Mouse (Mus musculus) limb, embryonic 14.5 days (tissue): ENCODE measurements at regions not wholly inside any gene's neighbourhood (a gene's known extent, or its start where the extent isn't known, plus 50 kb on each side); places are given as distances from the start of the nearest gene placed in this dataset.

Experiments used
- ATAC-seq: fragments of 200-750 bp; cut with Nextera tagmentation; 2 replicates; pipeline ENCODE4 v1.8.0; 2017; ENCODE audit warnings: low read depth, moderate number of reproducible peaks, moderate TSS enrichment; ENCODE audit not compliant: low FRiP score
- DNase-seq: peaks from one replicate; pipeline ENCODE4 v3.0.0-alpha.2; 2015; ENCODE audit warnings: low spot score
- H3K27ac ChIP-seq: fragments of 300-500 bp; sonication (generic); replicated peaks from 2 replicates; pipeline ENCODE4 v1.5.1; 2014; ENCODE audit warnings: low read depth, mild to moderate bottlenecking, low read length, moderate library complexity, mixed read lengths
- H3K27me3 ChIP-seq: fragments of 300-500 bp; sonication (generic); 2 replicates; pipeline ENCODE4 v1.6.1; 2014; ENCODE audit warnings: low read length, mixed read lengths; ENCODE audit not compliant: control insufficient read depth, insufficient read depth
- H3K36me3 ChIP-seq: fragments of 300-500 bp; sonication (generic); 2 replicates; pipeline ENCODE4 v1.6.1; 2014; ENCODE audit warnings: mild to moderate bottlenecking, low read length, moderate library complexity, mixed read lengths; ENCODE audit not compliant: control insufficient read depth, insufficient read depth
- H3K4me1 ChIP-seq: fragments of 300-500 bp; sonication (generic); 2 replicates; pipeline ENCODE4 v1.6.1; 2014; ENCODE audit warnings: antibody characterized with exemption, low read length, mixed read lengths; ENCODE audit not compliant: control insufficient read depth, insufficient read depth
- H3K4me2 ChIP-seq: fragments of 300-500 bp; sonication (generic); replicated peaks from 2 replicates; pipeline ENCODE4 v1.6.1; 2014; ENCODE audit warnings: low read depth, mild to moderate bottlenecking, low read length, moderate library complexity; ENCODE audit not compliant: severe bottlenecking
- H3K4me3 ChIP-seq: fragments of 300-500 bp; sonication (generic); replicated peaks from 2 replicates; pipeline ENCODE4 v1.5.1; 2014; ENCODE audit warnings: low read length
- H3K9ac ChIP-seq: fragments of 300-500 bp; sonication (generic); 2 replicates; pipeline ENCODE4 v1.6.1; 2014; ENCODE audit warnings: mild to moderate bottlenecking, low read depth, low read length, moderate library complexity; ENCODE audit not compliant: severe bottlenecking
- H3K9me3 ChIP-seq: fragments of 300-500 bp; sonication (generic); 2 replicates; pipeline ENCODE4 v1.6.1; 2016; ENCODE audit warnings: low read length; ENCODE audit not compliant: control insufficient read depth
- POLR2A ChIP-seq: fragments of 200-500 bp; IDR thresholded peaks from 2 replicates; pipeline ENCODE4 v1.8.0; 2012; ENCODE audit warnings: inconsistent platforms, mild to moderate bottlenecking, moderate library complexity, borderline replicate concordance; ENCODE audit not compliant: insufficient read depth, insufficient read length; ENCODE audit errors: extremely low read depth
- WGBS: fragments of 180-500 bp; shearing (Covaris S2); extraction: QIAGEN DNeasy Blood & Tissue Kit; methylation state at CpG from one replicate; pipeline ENCODE4 v1.1.7; 2014; 5-methylcytosine and 5-hydroxymethylcytosine counted together

DNA sequence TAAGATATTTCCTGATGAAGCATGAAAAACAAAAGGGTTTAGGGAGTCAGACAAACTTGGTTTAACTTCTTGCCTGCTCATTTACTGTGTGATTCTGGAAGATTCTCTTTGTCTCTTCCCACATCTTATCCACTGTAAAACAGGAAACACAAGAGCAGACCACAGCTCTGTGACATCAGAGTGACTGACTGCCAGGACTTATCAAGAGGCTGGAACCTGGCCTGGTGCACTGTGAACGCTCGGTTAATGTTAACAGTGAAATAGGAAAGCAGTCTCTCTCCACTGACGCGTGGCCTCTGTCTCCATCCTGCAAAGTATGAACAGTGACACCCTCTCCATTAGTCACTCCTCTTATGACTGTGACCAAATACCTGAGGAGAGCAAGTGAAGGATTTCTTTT lies 73.1 kb upstream of the Noct start:
- H3K4me2 ChIP-seq = no peak overlapping the region
- WGBS = 83% methylated on average over 4 of the region's 4 CpGs
- DNase-seq = no peak
- H3K4me3 ChIP-seq = no peak overlapping the region
- H3K27ac ChIP-seq = no peak overlapping the region
- H3K36me3 ChIP-seq = no peaks in the 10 kb centered on the region
- H3K4me1 ChIP-seq = peaks cover 4% of the 10 kb centered on the region; the same call in 1 of the 2 replicates
- no peak overlapping the region for H3K9ac ChIP-seq
- no peak for TF ChIP-seq POLR2A
- H3K27me3 ChIP-seq = no peaks in the 10 kb centered on the region
- ATAC-seq = no peak
- no peaks in the 10 kb centered on the region for H3K9me3 ChIP-seq

DNA sequence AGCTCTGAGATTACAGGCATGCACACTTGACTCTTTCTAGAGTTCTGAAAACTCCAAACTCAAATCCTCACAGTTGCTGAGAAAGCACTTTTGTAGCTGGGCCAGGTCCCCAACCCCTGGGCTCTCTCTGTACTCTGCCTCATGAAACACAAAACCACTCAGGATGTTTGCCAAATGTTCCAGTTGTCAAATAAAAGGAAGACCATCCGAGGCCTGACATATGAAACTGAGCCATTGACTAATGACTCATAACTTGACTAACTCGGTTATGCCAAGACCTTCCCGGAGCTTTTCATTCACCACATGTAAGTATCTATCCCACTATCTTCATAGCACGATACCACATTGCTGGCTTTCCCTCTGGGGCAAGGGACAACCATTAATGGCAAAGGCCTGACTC lies 68.6 kb upstream of the Noct start:
- no peak for TF ChIP-seq POLR2A
- Histone ChIP-seq H3K4me2 (no peak overlapping the region), H3K27ac (peak overlapping the region; percentile 9; the same call in 1 of the 2 replicates), H3K36me3 (no peaks in the 10 kb centered on the region), H3K9ac (no peak overlapping the region), H3K4me3 (no peak overlapping the region), H3K4me1 (peaks cover 6% of the 10 kb centered on the region; the same call in 1 of the 2 replicates), H3K27me3 (no peaks in the 10 kb centered on the region), H3K9me3 (no peaks in the 10 kb centered on the region)
- WGBS = 37% methylated on average over 4 of the region's 4 CpGs
- peak; percentile 82 for DNase-seq
- ATAC-seq = peak; percentile 74; the same call in 1 of the 2 replicates

DNA sequence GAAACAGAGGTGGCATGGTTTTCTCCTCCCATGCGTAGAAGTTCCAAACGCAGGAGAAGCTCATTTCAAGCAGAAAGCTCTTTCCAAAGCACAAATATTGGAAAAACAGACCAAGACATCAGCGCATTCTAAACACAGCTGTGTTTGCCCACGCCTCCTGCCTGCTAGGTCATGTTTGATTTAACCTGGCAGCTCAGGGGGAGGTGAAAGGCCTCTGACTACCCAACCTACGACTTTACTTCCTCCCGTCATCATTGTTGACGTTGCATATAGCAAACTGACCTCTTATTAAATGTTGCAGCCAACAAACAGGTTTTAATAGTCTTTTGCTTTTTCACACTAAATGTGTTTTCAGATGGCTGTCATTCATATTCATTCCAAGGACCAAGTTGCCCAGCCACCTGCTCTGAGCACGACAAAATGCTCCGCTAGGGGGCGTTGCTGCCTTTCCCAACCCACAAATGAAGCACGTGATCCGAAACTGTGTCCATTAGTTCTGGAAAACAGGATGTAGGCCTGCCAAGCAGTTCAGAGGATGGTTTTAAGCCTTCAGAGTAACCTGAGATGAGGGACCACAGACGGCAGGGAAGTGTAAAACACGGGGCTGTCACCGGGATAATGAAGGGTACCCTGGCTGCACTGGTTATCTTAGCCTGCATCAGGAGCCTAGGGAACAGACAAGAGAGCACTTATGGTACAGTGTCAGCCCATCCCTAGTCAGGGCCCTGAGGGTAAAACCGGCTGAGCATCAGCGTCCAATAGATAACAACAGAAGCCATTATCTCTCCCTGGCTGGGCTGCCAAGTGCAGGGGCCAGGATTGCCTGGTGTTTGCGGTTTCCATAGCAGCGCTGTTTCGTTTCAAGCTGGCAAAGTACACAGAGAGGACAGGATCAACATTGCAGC lies 67.6 kb upstream of the Noct start:
- Histone ChIP-seq H3K36me3 (no peaks in the 10 kb centered on the region), H3K27ac (peak overlapping the region; percentile 9; the same call in 1 of the 2 replicates), H3K9me3 (no peaks in the 10 kb centered on the region), H3K4me1 (peaks cover 6% of the 10 kb centered on the region; the same call in 1 of the 2 replicates), H3K27me3 (no peaks in the 10 kb centered on the region), H3K9ac (no peak overlapping the region), H3K4me2 (no peak overlapping the region), H3K4me3 (no peak overlapping the region)
- no peak for TF ChIP-seq POLR2A
- WGBS = 42% methylated on average over 20 of the region's 20 CpGs
- DNase-seq = no peak
- no peak for ATAC-seq

DNA sequence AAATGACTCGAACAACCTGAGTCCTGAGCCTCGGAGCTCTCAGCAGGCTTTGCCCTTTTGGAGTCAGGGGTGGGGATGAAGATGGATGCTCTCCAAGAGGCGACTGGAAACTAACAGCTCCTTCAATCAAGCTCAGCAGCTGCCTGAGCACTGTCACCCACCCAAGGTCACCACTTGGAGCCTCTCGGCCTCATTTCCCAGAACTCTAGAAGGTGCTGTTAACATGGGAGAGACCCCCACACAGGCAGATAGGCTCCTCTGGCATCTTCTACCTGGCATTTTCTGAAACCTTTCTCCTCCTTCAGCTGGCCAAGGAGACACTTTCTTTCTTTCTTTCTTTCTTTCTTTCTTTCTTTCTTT lies 67.0 kb upstream of the Noct start:
- no peaks in the 10 kb centered on the region for H3K9me3 ChIP-seq
- H3K9ac ChIP-seq = no peak overlapping the region
- H3K4me2 ChIP-seq = no peak overlapping the region
- H3K27ac ChIP-seq = no peak overlapping the region
- H3K4me1 ChIP-seq = peaks cover 6% of the 10 kb centered on the region; the same call in 1 of the 2 replicates
- 35% methylated on average over 4 of the region's 4 CpGs for WGBS
- DNase-seq (no peak), ATAC-seq (no peak)
- no peak for TF ChIP-seq POLR2A
- no peak overlapping the region for H3K4me3 ChIP-seq
- H3K27me3 ChIP-seq = no peaks in the 10 kb centered on the region
- H3K36me3 ChIP-seq = no peaks in the 10 kb centered on the region

DNA sequence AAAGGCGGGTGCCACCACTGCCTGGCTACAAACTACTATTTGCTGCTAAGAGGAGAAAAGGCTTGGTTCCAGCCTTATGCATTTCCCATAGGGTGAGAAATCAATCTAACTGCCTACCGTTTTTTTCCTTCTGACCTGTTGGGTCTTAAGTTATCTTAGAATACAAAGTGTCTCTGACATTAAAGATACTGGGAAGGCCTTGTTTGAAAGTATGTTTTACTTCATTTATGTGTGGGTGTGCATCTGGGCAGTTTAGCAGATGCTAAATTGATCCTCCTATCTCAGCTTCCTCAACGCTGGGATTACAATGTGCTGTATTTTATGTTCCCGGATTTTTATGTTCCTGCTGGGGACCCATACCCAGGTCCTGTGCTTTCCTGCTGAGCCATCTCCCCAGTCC lies 65.8 kb upstream of the Noct start:
- no peaks in the 10 kb centered on the region for H3K36me3 ChIP-seq
- ATAC-seq (no peak), DNase-seq (no peak)
- no peaks in the 10 kb centered on the region for H3K27me3 ChIP-seq
- no peak overlapping the region for H3K4me2 ChIP-seq
- 59% methylated on average over 4 of the region's 4 CpGs for WGBS
- no peak overlapping the region for H3K27ac ChIP-seq
- no peak overlapping the region for H3K9ac ChIP-seq
- no peaks in the 10 kb centered on the region for H3K9me3 ChIP-seq
- TF ChIP-seq POLR2A = no peak
- H3K4me3 ChIP-seq = no peak overlapping the region
- H3K4me1 ChIP-seq = peaks cover 6% of the 10 kb centered on the region; the same call in 1 of the 2 replicates
